Mouse (Mus musculus) forelimb bud, embryonic 11.5 days (tissue): ENCODE data around the gene Gm13271.
"Not testable (repeated sequence)": the region's sequence is repeated elsewhere in the genome, so short reads cannot be mapped to it uniquely, and the experiment has no call there.

Experiments used
- DNase-seq: peaks from one replicate; pipeline ENCODE4 v3.0.0-alpha.2; 2012; ENCODE audit warnings: low read depth, low spot score

Gm13271 gene

DNA sequence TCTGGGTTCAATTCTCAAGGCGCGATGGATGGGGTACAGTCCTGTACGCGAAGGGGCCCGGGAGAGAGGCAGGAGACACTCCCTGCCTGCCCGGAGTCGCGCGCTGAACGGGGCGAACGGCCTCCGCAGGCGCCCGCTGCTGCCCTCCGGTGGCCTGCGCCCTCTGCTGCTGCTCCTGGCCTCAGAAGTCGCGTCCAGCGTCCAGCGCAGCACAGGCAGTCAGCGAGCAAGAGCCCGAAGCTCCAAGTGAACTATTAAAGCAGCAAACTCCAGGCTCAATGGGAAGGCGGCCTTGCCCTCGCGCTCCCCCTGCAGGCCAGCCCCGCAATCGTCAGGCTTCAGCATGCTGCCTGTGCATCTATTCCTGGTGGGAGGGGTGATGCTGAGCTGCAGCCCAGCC, 5.8 kb downstream of the Gm13271 start:
- not testable (repeated sequence) for DNase-seq

DNA sequence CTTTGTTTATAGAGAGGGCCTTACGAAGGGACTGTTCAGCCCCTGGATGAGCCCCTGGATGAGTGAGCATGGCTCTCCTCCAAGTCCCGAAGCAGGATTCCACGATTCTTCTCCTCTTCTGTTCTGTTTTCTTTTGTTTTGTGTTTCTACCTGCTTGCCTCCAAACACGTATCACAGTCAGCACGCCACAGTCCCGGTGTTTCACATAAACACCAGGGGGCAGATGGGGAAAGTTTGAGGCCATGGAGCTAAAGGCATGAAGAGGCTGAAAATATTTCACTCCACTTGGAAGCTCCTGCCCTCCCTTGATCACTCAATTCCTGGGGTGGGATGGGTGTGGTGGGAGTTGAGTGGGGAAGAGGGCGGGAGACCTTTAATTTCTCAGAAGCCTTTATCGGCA, 7.1 kb downstream of the Gm13271 start:
- DNase-seq, result not testable (repeated sequence)

- not testable (repeated sequence) for DNase-seq
Measured at GRCm38 (mm10) chr4:88762341-88762740, 7.7 kb downstream of the Gm13271 start.

DNA sequence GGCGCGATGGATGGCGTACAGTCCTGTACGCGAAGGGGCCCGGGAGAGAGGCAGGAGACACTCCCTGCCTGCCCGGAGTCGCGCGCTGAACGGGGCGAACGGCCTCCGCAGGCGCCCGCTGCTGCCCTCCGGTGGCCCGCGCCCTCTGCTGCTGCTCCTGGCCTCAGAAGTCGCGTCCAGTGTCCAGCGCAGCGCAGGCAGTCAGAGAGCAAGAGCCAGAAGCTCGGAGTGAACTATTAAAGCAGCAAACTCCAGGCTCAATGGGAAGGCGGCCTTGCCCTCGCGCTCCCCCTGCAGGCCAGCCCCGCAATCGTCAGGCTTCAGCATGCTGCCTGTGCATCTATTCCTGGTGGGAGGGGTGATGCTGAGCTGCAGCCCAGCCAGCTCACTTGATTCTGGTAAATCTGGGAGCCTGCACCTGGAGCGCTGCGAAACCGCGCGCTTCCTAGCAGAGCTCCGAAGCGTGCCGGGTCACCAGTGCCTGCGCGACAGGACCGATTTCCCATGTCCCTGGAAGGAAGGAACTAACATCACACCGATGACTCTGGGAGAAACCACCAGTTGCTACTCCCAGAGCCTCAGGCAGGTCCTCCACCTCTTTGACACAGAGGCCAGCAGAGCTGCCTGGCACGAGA, 8.8 kb downstream of the Gm13271 start:
- peak; percentile 39 for DNase-seq

DNA sequence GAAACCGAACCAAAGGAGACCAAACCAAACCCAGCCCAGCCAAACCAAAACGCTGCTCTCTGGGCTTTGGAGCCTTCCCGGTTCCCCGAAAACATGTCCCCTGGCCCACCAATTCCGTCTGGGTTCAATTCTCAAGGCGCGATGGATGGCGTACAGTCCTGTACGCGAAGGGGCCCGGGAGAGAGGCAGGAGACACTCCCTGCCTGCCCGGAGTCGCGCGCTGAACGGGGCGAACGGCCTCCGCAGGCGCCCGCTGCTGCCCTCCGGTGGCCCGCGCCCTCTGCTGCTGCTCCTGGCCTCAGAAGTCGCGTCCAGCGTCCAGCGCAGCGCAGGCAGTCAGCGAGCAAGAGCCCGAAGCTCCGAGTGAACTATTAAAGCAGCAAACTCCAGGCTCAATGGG, 18.9 kb downstream of the Gm13271 start, which contains the start of gene Gm13290:
Gm13290 (plus strand) TSS at position 301 of the 400 bp plus-strand sequence.
- not testable (repeated sequence) for DNase-seq

GRCm38 (mm10) chr4:88776622-88777021, 22.0 kb downstream of the Gm13271 start, which contains the start of gene Gm13289:
Gene Gm13289, plus strand, starts transcription at chr4:88776922.
- not testable (repeated sequence) for DNase-seq

DNA sequence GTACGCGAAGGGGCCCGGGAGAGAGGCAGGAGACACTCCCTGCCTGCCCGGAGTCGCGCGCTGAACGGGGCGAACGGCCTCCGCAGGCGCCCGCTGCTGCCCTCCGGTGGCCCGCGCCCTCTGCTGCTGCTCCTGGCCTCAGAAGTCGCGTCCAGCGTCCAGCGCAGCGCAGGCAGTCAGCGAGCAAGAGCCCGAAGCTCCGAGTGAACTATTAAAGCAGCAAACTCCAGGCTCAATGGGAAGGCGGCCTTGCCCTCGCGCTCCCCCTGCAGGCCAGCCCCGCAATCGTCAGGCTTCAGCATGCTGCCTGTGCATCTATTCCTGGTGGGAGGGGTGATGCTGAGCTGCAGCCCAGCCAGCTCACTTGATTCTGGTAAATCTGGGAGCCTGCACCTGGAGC, 24.9 kb downstream of the Gm13271 start, which contains the start of gene Gm13272:
Gm13272 (plus strand) TSS at position 301 of the 400 bp plus-strand sequence.
- DNase-seq, result not testable (repeated sequence)

- DNase-seq, result not testable (repeated sequence)
Measured at GRCm38 (mm10) chr4:88780320-88780719, 25.7 kb downstream of the Gm13271 start.

DNA sequence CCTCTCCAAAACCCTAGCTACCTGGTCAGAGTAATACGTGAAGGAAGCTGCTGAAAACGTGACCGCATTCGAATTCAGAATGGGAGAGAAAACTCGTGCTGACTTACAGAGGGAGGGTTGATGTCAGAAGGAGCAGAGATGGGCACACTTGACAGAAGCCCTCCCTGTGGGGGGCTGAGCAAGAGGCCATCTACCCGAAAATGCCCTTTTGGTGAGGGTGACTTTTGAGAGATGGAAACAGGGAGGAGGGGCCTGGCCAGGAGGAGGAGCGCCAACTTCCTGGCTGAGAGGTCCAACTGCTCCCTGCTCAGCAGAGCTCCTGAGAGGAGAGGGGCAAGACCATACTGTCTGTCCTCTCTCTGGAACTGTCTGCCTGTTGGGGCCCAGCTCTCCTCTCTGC, 27.2 kb downstream of the Gm13271 start, which contains the start of gene Ifnz:
Ifnz (plus strand) TSS at position 301 of the 400 bp plus-strand sequence.
- DNase-seq, result not testable (repeated sequence)

DNA sequence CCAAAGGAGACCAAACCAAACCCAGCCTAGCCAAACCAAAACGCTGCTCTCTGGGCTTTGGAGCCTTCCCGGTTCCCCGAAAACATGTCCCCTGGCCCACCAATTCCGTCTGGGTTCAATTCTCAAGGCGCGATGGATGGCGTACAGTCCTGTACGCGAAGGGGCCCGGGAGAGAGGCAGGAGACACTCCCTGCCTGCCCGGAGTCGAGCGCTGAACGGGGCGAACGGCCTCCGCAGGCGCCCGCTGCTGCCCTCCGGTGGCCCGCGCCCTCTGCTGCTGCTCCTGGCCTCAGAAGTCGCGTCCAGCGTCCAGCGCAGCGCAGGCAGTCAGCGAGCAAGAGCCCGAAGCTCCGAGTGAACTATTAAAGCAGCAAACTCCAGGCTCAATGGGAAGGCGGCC, 27.7 kb downstream of the Gm13271 start:
- DNase-seq, result not testable (repeated sequence)

GRCm38 (mm10) chr4:88785409-88785808, 30.7 kb downstream of the Gm13271 start, which contains the start of gene Gm13276:
Gene Gm13276, plus strand, starts transcription at chr4:88785709.
- not testable (repeated sequence) for DNase-seq

- DNase-seq, result not testable (repeated sequence)
Measured at GRCm38 (mm10) chr4:88788402-88788801, 33.7 kb downstream of the Gm13271 start, which contains the start of gene Gm13277. Gene Gm13277, plus strand, starts transcription at chr4:88788632.

GRCm38 (mm10) chr4:88791250-88791649, 36.6 kb downstream of the Gm13271 start, which contains the start of gene Gm13278:
Gene Gm13278, plus strand, starts transcription at chr4:88791550.
- DNase-seq, result not testable (repeated sequence)

- not testable (repeated sequence) for DNase-seq
Measured at GRCm38 (mm10) chr4:88793936-88794675, 39.4 kb downstream of the Gm13271 start, which contains the start of gene Gm13275. Gene Gm13275, plus strand, starts transcription at chr4:88794487.

DNA sequence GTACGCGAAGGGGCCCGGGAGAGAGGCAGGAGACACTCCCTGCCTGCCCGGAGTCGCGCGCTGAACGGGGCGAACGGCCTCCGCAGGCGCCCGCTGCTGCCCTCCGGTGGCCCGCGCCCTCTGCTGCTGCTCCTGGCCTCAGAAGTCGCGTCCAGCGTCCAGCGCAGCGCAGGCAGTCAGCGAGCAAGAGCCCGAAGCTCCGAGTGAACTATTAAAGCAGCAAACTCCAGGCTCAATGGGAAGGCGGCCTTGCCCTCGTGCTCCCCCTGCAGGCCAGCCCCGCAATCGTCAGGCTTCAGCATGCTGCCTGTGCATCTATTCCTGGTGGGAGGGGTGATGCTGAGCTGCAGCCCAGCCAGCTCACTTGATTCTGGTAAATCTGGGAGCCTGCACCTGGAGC, 42.4 kb downstream of the Gm13271 start, which contains the start of gene Gm13279:
Gm13279 (plus strand) TSS at position 301 of the 400 bp plus-strand sequence.
- DNase-seq, result not testable (repeated sequence)

DNA sequence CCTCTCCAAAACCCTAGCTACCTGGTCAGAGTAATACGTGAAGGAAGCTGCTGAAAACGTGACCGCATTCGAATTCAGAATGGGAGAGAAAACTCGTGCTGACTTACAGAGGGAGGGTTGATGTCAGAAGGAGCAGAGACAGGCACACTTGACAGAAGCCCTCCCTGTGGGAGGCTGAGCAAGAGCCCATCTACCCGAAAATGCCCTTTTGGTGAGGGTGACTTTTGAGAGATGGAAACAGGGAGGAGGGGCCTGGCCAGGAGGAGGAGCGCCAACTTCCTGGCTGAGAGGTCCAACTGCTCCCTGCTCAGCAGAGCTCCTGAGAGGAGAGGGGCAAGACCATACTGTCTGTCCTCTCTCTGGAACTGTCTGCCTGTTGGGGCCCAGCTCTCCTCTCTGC, 44.7 kb downstream of the Gm13271 start, which contains the start of gene Gm13285:
Gm13285 (plus strand) TSS at position 301 of the 400 bp plus-strand sequence.
- not testable (repeated sequence) for DNase-seq

DNA sequence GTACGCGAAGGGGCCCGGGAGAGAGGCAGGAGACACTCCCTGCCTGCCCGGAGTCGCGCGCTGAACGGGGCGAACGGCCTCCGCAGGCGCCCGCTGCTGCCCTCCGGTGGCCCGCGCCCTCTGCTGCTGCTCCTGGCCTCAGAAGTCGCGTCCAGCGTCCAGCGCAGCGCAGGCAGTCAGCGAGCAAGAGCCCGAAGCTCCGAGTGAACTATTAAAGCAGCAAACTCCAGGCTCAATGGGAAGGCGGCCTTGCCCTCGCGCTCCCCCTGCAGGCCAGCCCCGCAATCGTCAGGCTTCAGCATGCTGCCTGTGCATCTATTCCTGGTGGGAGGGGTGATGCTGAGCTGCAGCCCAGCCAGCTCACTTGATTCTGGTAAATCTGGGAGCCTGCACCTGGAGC, 48.3 kb downstream of the Gm13271 start, which contains the start of gene Gm13287:
Gm13287 (plus strand) TSS at position 301 of the 400 bp plus-strand sequence.
- not testable (repeated sequence) for DNase-seq
